Mouse (Mus musculus) MEL (cell line): Measurements from ENCODE around the gene Cdiptos.

ENCODE experiments used
- CTCF ChIP-seq, 3 experiments: IDR thresholded peaks in 2 of 3; conservative IDR thresholded peaks in 1 of 3; 2 replicates each; pipeline ENCODE4 v1.5.1; 2011 to 2012; ENCODE audit warnings: low read length in 3 of 3, low read depth in 2 of 3, mild to moderate bottlenecking in 2 of 3, improper control_type of control experiment in 1 of 3, inconsistent platforms in 1 of 3, mixed read lengths in 1 of 3, moderate library complexity in 1 of 3; ENCODE audit not compliant: control insufficient read depth in 1 of 3, insufficient read depth in 1 of 3, poor library complexity in 1 of 3, severe bottlenecking in 1 of 3
- EP300 ChIP-seq, 2 experiments: IDR thresholded peaks; 2 replicates each; pipeline ENCODE4 v1.6.1; 2011; ENCODE audit warnings: improper control_type of control experiment in 2 of 2, low read length in 2 of 2, low read depth in 1 of 2, mild to moderate bottlenecking in 1 of 2
- MAFK ChIP-seq: IDR thresholded peaks from 2 replicates; pipeline ENCODE4 v1.6.1; 2011; ENCODE audit warnings: low read depth, mild to moderate bottlenecking, low read length, improper control_type of control experiment, borderline replicate concordance
- MAX ChIP-seq: IDR thresholded peaks from 2 replicates; pipeline ENCODE4 v1.6.1; 2011; ENCODE audit warnings: low read length, improper control_type of control experiment
- MYB ChIP-seq: IDR thresholded peaks from 2 replicates; pipeline ENCODE4 v1.6.1; 2011; ENCODE audit warnings: mild to moderate bottlenecking, low read depth, low read length, improper control_type of control experiment
- POLR2A ChIP-seq, 2 experiments: IDR thresholded peaks; 2 replicates each; pipeline ENCODE4 v1.6.1; 2011 to 2012; ENCODE audit warnings: low read length in 2 of 2, mild to moderate bottlenecking in 2 of 2, control low read depth in 1 of 2, improper control_type of control experiment in 1 of 2, low read depth in 1 of 2, moderate library complexity in 1 of 2; ENCODE audit not compliant: control insufficient read depth in 1 of 2, insufficient read depth in 1 of 2, poor library complexity in 1 of 2
- RAD21 ChIP-seq: IDR thresholded peaks from 2 replicates; pipeline ENCODE4 v1.6.1; 2011; ENCODE audit warnings: mild to moderate bottlenecking, low read depth, low read length, improper control_type of control experiment
- SIN3A ChIP-seq: IDR thresholded peaks from 2 replicates; pipeline ENCODE4 v1.6.1; 2012; ENCODE audit warnings: low read length, improper control_type of control experiment, inconsistent platforms
- TCF12 ChIP-seq: IDR thresholded peaks from 2 replicates; pipeline ENCODE4 v1.6.1; 2014; ENCODE audit warnings: low read depth, mild to moderate bottlenecking, inconsistent platforms, low read length, improper control_type of control experiment, moderate library complexity
- UBTF ChIP-seq: IDR thresholded peaks from 2 replicates; pipeline ENCODE4 v1.6.1; 2012; ENCODE audit warnings: low read depth, mild to moderate bottlenecking, inconsistent platforms, low read length, improper control_type of control experiment, moderate library complexity, borderline replicate concordance; ENCODE audit not compliant: insufficient read depth
- ZC3H11A ChIP-seq: IDR thresholded peaks from 2 replicates; pipeline ENCODE4 v1.6.1; 2012; ENCODE audit warnings: low read depth, mild to moderate bottlenecking, inconsistent platforms, low read length, improper control_type of control experiment
- ZMIZ1 ChIP-seq: IDR thresholded peaks from 2 replicates; pipeline ENCODE4 v1.6.1; 2012; ENCODE audit warnings: low read depth, mild to moderate bottlenecking, inconsistent platforms, low read length, improper control_type of control experiment, moderate library complexity

- TF ChIP-seq SIN3A, result no peak
- no peak for TF ChIP-seq MAX
- no peak for TF ChIP-seq UBTF
- TF ChIP-seq MYB, result no peak
- no peak for TF ChIP-seq MAFK
- TF ChIP-seq RAD21, result no peak
- no peak for TF ChIP-seq CTCF (IDR thresholded peaks at IDR 0.05 in 2 of 3, conservative IDR thresholded peaks at IDR 0.05 in 1 of 3; ENCODE audit: control insufficient read depth in 1 of 3, insufficient read depth in 1 of 3, low read depth in 2 of 3, low read length in 3 of 3, poor library complexity in 1 of 3, severe bottlenecking in 1 of 3)
- TF ChIP-seq ZC3H11A, result no peak
- no peak for TF ChIP-seq TCF12
- TF ChIP-seq POLR2A (IDR thresholded peaks at IDR 0.05; ENCODE audit: control insufficient read depth in 1 of 2, insufficient read depth in 1 of 2, low read depth in 1 of 2, low read length in 2 of 2, poor library complexity in 1 of 2), result no peak
- TF ChIP-seq ZMIZ1, result no peak
- no peak for TF ChIP-seq EP300 (IDR thresholded peaks at IDR 0.05; ENCODE audit: low read depth in 1 of 2, low read length in 2 of 2)
Measured at GRCm38 (mm10) chr7:126932652-126933051, 43.2 kb downstream of the Cdiptos start.
